Mouse (Mus musculus) forebrain, embryonic 16.5 days (tissue): Measurements from ENCODE around the gene Gm21292. TPM values are rescaled to one million over a fixed set of nuclear protein-coding genes. Genes with fewer than 3 reads are reported as not detected.
"Not testable (repeated sequence)": the region's sequence is repeated elsewhere in the genome, so short reads cannot be mapped to it uniquely, and the experiment has no call there.

Experiments used
- ATAC-seq: fragments of 200-750 bp; cut with Nextera tagmentation; 2 replicates; pipeline ENCODE4 v1.8.0; 2017; ENCODE audit warnings: mild to moderate bottlenecking, moderate library complexity
- H3K27ac ChIP-seq: fragments of 300-500 bp; sonication (generic); 2 replicates; pipeline ENCODE4 v1.5.1; 2014; ENCODE audit warnings: low read length, control low read depth
- H3K27me3 ChIP-seq: fragments of 300-500 bp; sonication (generic); replicated peaks from 2 replicates; pipeline ENCODE4 v1.6.1; 2014; ENCODE audit warnings: low read length; ENCODE audit not compliant: control insufficient read depth, insufficient read depth
- H3K36me3 ChIP-seq: fragments of 300-500 bp; sonication (generic); 2 replicates; pipeline ENCODE4 v1.6.1; 2014; ENCODE audit not compliant: control insufficient read depth, insufficient read depth
- H3K4me1 ChIP-seq: fragments of 300-500 bp; sonication (generic); replicated peaks from 2 replicates; pipeline ENCODE4 v1.6.1; 2014; ENCODE audit warnings: low read length; ENCODE audit not compliant: control insufficient read depth, insufficient read depth
- H3K4me2 ChIP-seq: fragments of 300-500 bp; sonication (generic); 2 replicates; pipeline ENCODE4 v1.6.1; 2014; ENCODE audit warnings: mild to moderate bottlenecking, low read length, control low read depth
- H3K4me3 ChIP-seq: fragments of 300-500 bp; sonication (generic); replicated peaks from 2 replicates; pipeline ENCODE4 v1.5.1; 2014; ENCODE audit warnings: mild to moderate bottlenecking, low read length, control low read depth
- H3K9ac ChIP-seq: fragments of 300-500 bp; sonication (generic); replicated peaks from 2 replicates; pipeline ENCODE4 v1.6.1; 2014; ENCODE audit warnings: low read depth, low read length, control low read depth
- H3K9me3 ChIP-seq: fragments of 300-500 bp; sonication (generic); 2 replicates; pipeline ENCODE4 v1.6.1; 2016; ENCODE audit warnings: low read length; ENCODE audit not compliant: control insufficient read depth
- WGBS: fragments of 180-500 bp; shearing (Covaris S2); extraction: QIAGEN DNeasy Blood & Tissue Kit; methylation state at CpG from one replicate; pipeline ENCODE4 v1.1.7; 2014; 5-methylcytosine and 5-hydroxymethylcytosine counted together
- polyA plus RNA-seq: library from polyadenylated mRNA; unstranded; fragments of >200 nt; fragmentation: Nextera tagmentation; extraction: Ambion mirVana; gene quantifications from 2 replicates; pipeline ENCODE4 v1.2.1, GENCODE M21; 2015

Gm21292 gene
- not detected in 2 replicates for polyA plus RNA-seq

- WGBS: 17% methylated on average over 1 of the region's 2 CpGs
- not testable (repeated sequence) for H3K9ac ChIP-seq, H3K27ac ChIP-seq, ATAC-seq, H3K4me1 ChIP-seq, H3K36me3 ChIP-seq, H3K27me3 ChIP-seq, H3K4me2 ChIP-seq, H3K4me3 ChIP-seq, H3K9me3 ChIP-seq
Measured at GRCm38 (mm10) chrY:9133824-9134223, at the start of gene Gm21292. TSS of gene Gm21292 (minus strand) at chrY:9133924.

Other genes with a start within 250 kb of the Gm21292 start
- not detected in 2 replicates for gene Gm21721, start 68.3 kb upstream of the Gm21292 start, polyA plus RNA-seq
- gene Gm21812, start 213.3 kb upstream of the Gm21292 start, polyA plus RNA-seq: not detected in 2 replicates